Mouse (Mus musculus) liver, embryonic 11.5 days (tissue): Measurements from ENCODE around the gene Doc2b. TPM values are rescaled to one million over a fixed set of nuclear protein-coding genes. Genes with fewer than 3 reads are reported as not detected.

Experiments
- ATAC-seq: fragments of 200-750 bp; cut with Nextera tagmentation; replicated peaks from 2 replicates; pipeline ENCODE4 v1.8.0; 2017; ENCODE audit warnings: moderate number of reproducible peaks, mild to moderate bottlenecking, moderate TSS enrichment, moderate library complexity; ENCODE audit not compliant: low FRiP score
- DNase-seq: peaks from one replicate; pipeline ENCODE4 v3.0.0-alpha.2; 2017; ENCODE audit warnings: low spot score
- H3K27ac ChIP-seq: fragments of 300-500 bp; sonication (generic); 2 replicates; pipeline ENCODE4 v1.5.1; 2014; ENCODE audit warnings: mild to moderate bottlenecking, low read depth, low read length, control low read depth
- H3K27me3 ChIP-seq: fragments of 300-500 bp; sonication (generic); replicated peaks from 2 replicates; pipeline ENCODE4 v1.6.1; 2014; ENCODE audit warnings: low read length, mixed read lengths; ENCODE audit not compliant: control insufficient read depth, insufficient read depth
- H3K36me3 ChIP-seq: fragments of 300-500 bp; sonication (generic); 2 replicates; pipeline ENCODE4 v1.6.1; 2014; ENCODE audit warnings: mild to moderate bottlenecking, low read length, moderate library complexity, mixed read lengths; ENCODE audit not compliant: control insufficient read depth, insufficient read depth
- H3K4me1 ChIP-seq: fragments of 300-500 bp; sonication (generic); replicated peaks from 2 replicates; pipeline ENCODE4 v1.6.1; 2014; ENCODE audit warnings: low read length, mixed read lengths; ENCODE audit not compliant: control insufficient read depth, insufficient read depth
- H3K4me2 ChIP-seq: fragments of 300-500 bp; sonication (generic); 2 replicates; pipeline ENCODE4 v1.6.1; 2014; ENCODE audit warnings: mild to moderate bottlenecking, control low read depth, moderate library complexity
- H3K4me3 ChIP-seq: fragments of 300-500 bp; sonication (generic); 2 replicates; pipeline ENCODE4 v1.5.1; 2014; ENCODE audit warnings: low read depth, low read length, control low read depth
- H3K9ac ChIP-seq: fragments of 300-500 bp; sonication (generic); 2 replicates; pipeline ENCODE4 v1.6.1; 2014; ENCODE audit warnings: low read depth, low read length, control low read depth
- H3K9me3 ChIP-seq: fragments of 300-500 bp; sonication (generic); 2 replicates; pipeline ENCODE4 v1.6.1; 2016; ENCODE audit warnings: low read length, inconsistent platforms, mixed read lengths; ENCODE audit not compliant: control insufficient read depth
- WGBS: fragments of 180-500 bp; shearing (Covaris S2); extraction: QIAGEN DNeasy Blood & Tissue Kit; methylation state at CpG from one replicate; pipeline ENCODE4 v1.1.7; 2014; 5-methylcytosine and 5-hydroxymethylcytosine counted together
- polyA plus RNA-seq: library from polyadenylated mRNA; unstranded; fragments of >200 nt; fragmentation: Nextera tagmentation; extraction: Ambion mirVana; gene quantifications from 2 replicates; pipeline ENCODE4 v1.2.1, GENCODE M21; 2014

Gene Doc2b
- polyA plus RNA-seq: 0.10 and 0.40 TPM in 2 replicates

DNA sequence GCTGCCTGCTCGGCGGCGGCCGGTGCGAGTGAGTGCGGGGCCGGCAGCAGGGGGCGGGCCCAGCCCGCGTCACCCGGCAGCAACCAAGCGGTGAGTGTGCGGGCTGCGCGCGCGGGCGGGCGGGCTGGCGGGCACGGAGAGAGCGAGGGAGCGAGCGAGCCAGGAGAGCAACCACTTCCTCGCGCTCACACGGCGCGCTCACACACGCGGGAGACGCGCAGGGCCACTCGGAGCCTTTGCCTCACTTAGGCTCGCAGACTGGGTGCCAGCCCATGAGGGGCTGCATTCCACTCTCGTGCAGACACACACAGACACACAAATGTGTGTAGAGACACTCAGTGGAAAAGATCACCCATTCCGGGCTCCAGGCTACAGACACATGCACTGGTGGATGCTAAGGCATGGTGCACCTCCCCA, at the start of gene Doc2b:
Doc2b (minus strand) TSS at position 21 of the 417 bp plus-strand sequence.
- H3K27ac ChIP-seq: no peak within 1 kb of the TSS
- peak within 1 kb of the TSS; percentile 47 for H3K4me3 ChIP-seq
- ATAC-seq (no peak), DNase-seq (no peak)
- no peaks in the 10 kb centered on the region for H3K9me3 ChIP-seq
- 0 out of 2 replicates have a peak, but pooled peaks cover 2% of the 10 kb centered on the region for H3K4me1 ChIP-seq
- WGBS: 5% methylated on average over 37 of the region's 37 CpGs
- peak within 1 kb of the TSS; percentile 59 for H3K4me2 ChIP-seq
- peak within 1 kb of the TSS; percentile 12; the same call in 1 of the 2 replicates for H3K9ac ChIP-seq
- H3K36me3 ChIP-seq: no peaks in the 10 kb centered on the region
- H3K27me3 ChIP-seq: peaks cover 73% of the 10 kb centered on the region

DNA sequence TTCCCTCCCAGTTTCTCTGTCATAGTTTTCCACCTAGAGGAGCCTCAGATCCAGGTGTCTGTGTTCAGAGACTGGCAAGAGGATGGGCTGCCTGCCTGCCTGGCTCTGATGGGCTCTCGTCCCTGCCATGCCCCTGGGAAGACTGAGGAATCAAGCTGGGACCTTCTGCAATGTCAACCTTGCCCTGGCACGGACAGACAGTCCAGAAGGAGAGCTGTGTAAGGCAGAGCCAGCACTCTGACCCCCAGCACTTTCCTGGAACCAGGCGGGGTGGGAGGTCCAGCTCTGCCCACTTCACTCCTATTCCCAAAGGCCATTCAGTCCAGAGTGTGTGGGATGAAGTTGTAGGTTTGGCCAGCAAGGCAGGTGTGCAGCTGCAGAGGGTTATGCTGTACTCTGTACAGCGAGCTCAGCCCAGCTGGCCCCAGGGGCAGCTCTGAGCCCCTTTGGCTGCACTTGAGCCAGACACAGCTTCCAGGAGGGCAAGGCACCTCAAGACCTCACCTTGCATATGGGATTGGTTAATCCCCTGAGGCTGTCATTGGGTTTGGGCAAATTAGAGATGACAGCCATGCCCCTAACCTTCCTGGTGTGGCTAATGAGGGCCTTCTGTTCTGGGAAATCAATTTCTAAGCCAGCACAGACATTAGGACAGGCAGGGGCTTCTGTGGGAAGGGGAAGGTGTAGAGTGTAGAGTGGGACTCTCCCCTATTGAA, 47.2 kb upstream of the Doc2b start:
- Histone ChIP-seq H3K36me3 (no peaks in the 10 kb centered on the region), H3K9me3 (no peaks in the 10 kb centered on the region), H3K9ac (no peak overlapping the region), H3K4me3 (no peak overlapping the region), H3K27ac (no peak overlapping the region), H3K27me3 (no peaks in the 10 kb centered on the region; the same call in 1 of the 2 replicates), H3K4me1 (peaks cover 7% of the 10 kb centered on the region), H3K4me2 (no peak overlapping the region)
- DNase-seq: no peak
- 67% methylated on average over 4 of the region's 4 CpGs for WGBS
- no peak for ATAC-seq

DNA sequence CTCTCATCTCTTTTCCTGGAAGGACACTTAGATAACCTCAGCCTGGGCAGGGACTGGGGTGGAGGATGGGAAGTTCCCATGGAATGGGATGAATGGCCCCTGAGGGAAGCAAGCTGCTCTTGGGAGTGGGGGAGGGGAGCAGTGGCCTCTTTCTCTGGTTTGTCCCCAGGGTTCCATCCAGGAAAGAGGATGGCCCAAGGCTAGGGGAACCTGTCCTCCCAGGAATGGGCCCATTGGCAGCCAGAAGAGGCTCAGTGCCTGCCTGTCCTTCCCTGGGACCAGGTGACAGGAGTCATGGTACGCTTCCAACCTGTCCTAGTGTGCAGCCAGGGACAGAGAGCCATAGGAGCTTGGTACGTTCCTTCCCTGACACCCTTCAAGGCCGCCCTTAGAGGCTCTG, 45.7 kb upstream of the Doc2b start:
- no peaks in the 10 kb centered on the region; the same call in 1 of the 2 replicates for H3K27me3 ChIP-seq
- no peak for ATAC-seq
- H3K4me1 ChIP-seq: peaks cover 4% of the 10 kb centered on the region
- no peak overlapping the region for H3K4me3 ChIP-seq
- no peak overlapping the region for H3K4me2 ChIP-seq
- no peak for DNase-seq
- H3K9ac ChIP-seq: no peak overlapping the region
- WGBS: 59% methylated on average over 3 of the region's 3 CpGs
- H3K9me3 ChIP-seq: no peaks in the 10 kb centered on the region
- H3K27ac ChIP-seq: no peak overlapping the region
- H3K36me3 ChIP-seq: no peaks in the 10 kb centered on the region

DNA sequence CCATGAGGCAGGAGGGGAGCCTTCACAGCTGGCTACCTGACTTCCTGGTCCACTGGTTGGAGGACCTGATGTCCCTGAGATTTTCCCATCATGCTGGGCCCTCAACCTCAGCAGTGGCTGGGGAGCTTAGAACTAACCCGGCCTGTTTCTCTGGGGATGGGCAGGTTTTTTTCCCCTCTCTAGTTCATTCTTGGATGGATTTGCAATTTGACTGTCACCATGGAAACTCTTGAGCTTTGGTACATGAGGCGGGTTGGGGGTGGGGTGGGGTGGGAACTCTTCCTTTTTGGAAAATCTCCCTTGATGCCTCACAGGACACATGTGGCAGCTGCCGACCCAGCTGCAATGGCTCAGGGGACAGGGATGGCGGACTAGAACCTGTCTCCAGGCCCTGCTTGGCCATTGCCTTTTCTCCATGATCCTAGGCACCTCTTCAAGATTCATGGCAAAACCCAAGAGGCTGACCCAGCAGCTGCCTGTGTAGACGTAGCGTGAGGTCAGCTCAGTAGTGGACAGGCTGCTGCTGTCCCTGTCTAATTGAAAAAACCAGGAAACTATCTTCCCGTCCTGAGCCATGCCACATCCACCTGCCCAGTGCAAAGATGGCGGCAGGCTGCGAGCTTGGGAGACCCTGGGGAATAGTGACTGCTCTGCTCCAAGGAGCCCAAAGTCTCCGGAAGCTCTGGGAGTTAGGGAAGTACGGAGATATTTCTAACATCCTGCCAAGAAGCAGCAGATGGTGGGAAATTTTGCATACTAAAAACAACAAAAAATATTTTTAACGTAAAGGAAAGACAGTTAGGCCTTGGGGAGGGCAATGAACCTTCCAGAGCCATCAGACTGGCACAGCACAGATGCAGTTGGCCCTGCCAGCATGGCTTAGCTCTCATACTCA, 43.9 kb upstream of the Doc2b start:
- no peak overlapping the region for H3K4me3 ChIP-seq
- no peaks in the 10 kb centered on the region for H3K9me3 ChIP-seq
- H3K27me3 ChIP-seq: no peaks in the 10 kb centered on the region; the same call in 1 of the 2 replicates
- H3K27ac ChIP-seq: no peak overlapping the region
- H3K36me3 ChIP-seq: no peaks in the 10 kb centered on the region
- no peak overlapping the region for H3K9ac ChIP-seq
- H3K4me2 ChIP-seq: no peak overlapping the region
- 79% methylated on average over 12 of the region's 12 CpGs for WGBS
- ATAC-seq (no peak), DNase-seq (no peak)
- peaks cover 3% of the 10 kb centered on the region; the same call in 1 of the 2 replicates for H3K4me1 ChIP-seq

DNA sequence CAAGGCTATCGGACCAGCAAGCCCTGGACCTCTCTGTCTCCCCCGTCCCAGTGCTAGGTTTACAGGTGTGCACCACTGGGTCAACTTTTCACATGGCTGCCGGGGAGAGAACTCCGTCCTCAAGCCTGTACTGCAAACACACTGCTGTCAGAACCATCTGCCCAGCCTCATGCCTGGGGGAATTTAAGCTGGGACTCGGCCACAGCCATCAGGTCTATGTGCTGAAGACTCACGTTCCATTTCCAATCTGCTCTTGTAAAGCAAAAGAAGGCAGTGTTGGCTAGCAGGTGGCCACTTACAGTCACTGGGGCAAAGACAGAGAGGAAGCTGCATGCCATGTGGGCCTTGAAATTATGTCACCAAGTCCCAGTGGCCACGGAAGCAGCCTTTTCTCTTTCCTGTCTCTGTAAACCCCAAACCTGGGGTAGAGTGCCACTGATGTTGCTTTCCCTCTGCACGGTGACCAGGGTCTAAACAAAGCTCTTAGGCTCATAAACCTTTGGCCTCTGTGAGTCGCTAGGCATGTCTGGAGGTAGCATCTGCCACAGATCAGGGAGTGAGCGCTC, 43.1 kb upstream of the Doc2b start:
- H3K9me3 ChIP-seq: no peaks in the 10 kb centered on the region
- H3K36me3 ChIP-seq: no peaks in the 10 kb centered on the region
- H3K4me3 ChIP-seq: no peak overlapping the region
- H3K4me1 ChIP-seq: peaks cover 3% of the 10 kb centered on the region; the same call in 1 of the 2 replicates
- no peak overlapping the region for H3K9ac ChIP-seq
- no peak overlapping the region for H3K27ac ChIP-seq
- ATAC-seq (no peak), DNase-seq (no peak)
- H3K27me3 ChIP-seq: no peaks in the 10 kb centered on the region; the same call in 1 of the 2 replicates
- WGBS: 67% methylated on average over 10 of the region's 10 CpGs
- no peak overlapping the region for H3K4me2 ChIP-seq

DNA sequence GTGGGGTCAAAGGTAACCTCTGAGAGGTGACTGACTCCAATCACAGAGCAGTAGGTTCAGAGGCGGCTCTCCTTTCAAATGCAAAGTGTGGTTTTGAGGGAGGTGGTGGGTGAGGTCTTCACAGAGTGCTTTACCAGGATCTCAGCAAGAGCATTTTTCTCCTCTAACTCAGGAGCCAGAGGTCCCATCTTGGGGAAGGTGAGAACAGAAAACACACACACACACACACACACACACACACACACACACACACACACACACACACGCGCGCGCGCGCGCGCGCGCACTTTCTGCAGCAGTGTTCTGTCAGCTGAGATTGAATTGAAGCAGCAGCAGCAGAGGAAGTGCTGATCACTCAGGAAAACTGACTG, 40.4 kb upstream of the Doc2b start:
- no peak for DNase-seq
- WGBS: 64% methylated on average over 11 of the region's 11 CpGs
- Histone ChIP-seq H3K4me1 (peaks cover 2% of the 10 kb centered on the region; the same call in 1 of the 2 replicates), H3K4me2 (no peak overlapping the region), H3K4me3 (no peak overlapping the region), H3K9me3 (no peaks in the 10 kb centered on the region), H3K27me3 (no peaks in the 10 kb centered on the region; the same call in 1 of the 2 replicates), H3K36me3 (no peaks in the 10 kb centered on the region), H3K9ac (no peak overlapping the region), H3K27ac (no peak overlapping the region)
- ATAC-seq: no peak

DNA sequence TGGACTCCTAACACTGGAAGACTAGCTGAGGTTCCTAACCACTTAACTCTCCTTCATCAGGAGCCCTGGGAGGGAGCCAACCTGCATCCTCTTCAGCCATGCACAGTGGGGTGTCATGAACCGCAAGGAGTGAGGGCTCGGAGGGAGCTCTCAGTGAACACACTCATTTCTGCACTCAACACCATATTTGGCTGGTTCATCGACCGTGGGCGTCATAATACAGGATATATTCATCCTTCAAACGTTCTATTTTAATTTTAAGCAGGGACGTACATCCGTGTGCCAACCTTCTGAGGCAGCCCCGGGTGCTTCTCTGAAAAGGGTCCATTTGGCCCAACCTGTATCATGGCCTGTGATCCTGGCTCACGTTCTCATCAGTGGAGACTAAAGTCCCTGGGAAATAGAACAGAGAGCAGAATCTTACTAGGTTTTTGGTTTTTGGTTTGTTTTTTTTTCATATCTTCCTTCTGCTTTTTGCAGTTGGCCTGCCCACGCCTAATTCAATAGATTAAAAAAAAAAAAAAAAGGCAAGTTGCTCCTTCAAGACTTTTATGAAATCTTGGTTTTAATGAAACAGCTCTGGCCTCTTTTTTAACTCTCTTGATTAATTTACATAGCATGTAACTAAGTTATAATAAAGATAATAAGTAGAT, 39.9 kb upstream of the Doc2b start:
- WGBS: 68% methylated on average over 11 of the region's 11 CpGs
- H3K27me3 ChIP-seq: no peaks in the 10 kb centered on the region
- DNase-seq (no peak), ATAC-seq (no peak)
- H3K9me3 ChIP-seq: no peaks in the 10 kb centered on the region
- H3K36me3 ChIP-seq: no peaks in the 10 kb centered on the region
- no peaks in the 10 kb centered on the region for H3K4me1 ChIP-seq
- no peak overlapping the region for H3K4me3 ChIP-seq
- no peak overlapping the region for H3K9ac ChIP-seq
- H3K27ac ChIP-seq: no peak overlapping the region
- H3K4me2 ChIP-seq: no peak overlapping the region

DNA sequence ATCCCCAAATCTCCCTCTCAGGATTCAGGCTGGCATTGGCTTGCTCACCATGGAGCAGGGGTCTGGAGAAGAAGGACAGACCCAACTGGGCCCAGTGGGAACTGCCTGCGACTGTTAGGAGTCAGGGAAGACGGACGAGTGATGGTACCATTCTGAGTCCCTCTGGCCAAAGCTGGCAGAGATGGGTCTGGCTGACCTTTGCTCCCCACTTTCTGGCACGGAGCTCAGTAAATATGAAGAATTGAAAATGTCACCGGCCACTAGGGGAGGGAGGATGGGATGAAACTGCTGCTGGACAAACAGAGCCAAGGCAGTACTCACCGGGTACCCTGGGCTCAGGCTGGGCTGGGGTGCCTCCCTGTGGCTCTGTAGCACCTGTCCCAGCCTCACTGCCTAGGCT, 37.2 kb upstream of the Doc2b start:
- DNase-seq (no peak), ATAC-seq (no peak)
- H3K4me1 ChIP-seq: no peaks in the 10 kb centered on the region
- H3K4me2 ChIP-seq: no peak overlapping the region
- no peaks in the 10 kb centered on the region for H3K27me3 ChIP-seq
- no peaks in the 10 kb centered on the region for H3K36me3 ChIP-seq
- no peaks in the 10 kb centered on the region for H3K9me3 ChIP-seq
- H3K4me3 ChIP-seq: no peak overlapping the region
- H3K27ac ChIP-seq: no peak overlapping the region
- WGBS: 77% methylated on average over 6 of the region's 6 CpGs
- H3K9ac ChIP-seq: no peak overlapping the region
